In the genomic region with DNA sequence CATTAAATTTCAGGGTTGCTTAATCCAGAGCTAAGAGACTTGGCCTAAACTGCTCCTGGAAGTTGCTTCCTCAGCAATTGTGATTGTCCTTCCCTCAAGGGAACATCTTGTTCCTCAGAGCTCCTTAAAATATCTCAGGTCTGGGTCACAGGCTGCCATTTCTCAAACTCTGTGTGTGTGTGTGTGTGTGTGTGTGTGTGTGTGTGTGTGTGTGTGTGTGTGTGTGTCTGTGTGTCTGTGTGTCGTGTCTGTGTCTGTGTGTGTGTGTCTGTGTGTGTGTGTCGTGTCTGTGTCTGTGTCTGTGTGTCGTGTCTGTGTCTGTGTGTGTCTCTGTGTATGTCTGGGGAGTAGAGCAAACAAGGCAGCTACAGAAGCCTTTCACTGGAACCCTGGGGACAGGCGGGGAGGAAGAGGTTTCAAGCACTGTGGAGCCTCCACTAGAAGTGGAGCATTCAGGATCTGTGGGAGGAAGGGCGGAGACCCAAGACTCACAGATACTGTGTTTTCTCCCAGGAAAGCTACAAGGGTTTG, we compare ENCODE assay signal across 8 mouse cellular contexts. TPM values are rescaled to one million over a fixed set of nuclear protein-coding genes. Genes with fewer than 3 reads are reported as not detected.
DNase-seq lines count a peak whose midpoint lies in the region; ATAC-seq and TF ChIP-seq lines count a peak whose summit lies in the region.

No protein-coding gene starts in this region.

- H3K4me1 ChIP-seq in kidney, postnatal 0 days (replicated peaks; ENCODE audit: insufficient read depth, low read length), result peaks cover 13% of the 10 kb centered on the region

- no peak for DNase-seq in left cerebral cortex, adult 2 months (ENCODE audit: extremely low spot score in 1 of 2, low spot score in 2 of 2)
- no peak for DNase-seq in left cerebral cortex, adult 11 months (ENCODE audit: low spot score)
- DNase-seq in heart, adult 8-10 months (ENCODE audit: low spot score), result peak; percentile 79
- peak; percentile 62 for DNase-seq in kidney, postnatal 0 days (ENCODE audit: low spot score)
- peak; percentile 64 for DNase-seq in skeletal muscle tissue, adult 2 months (ENCODE audit: low read depth, low spot score)
- no peak for DNase-seq in thymus, postnatal 14 days
- no peak for DNase-seq in Muller cell, postnatal 12 days (ENCODE audit: inconsistent ontology term)
- no peak for DNase-seq in urinary bladder, adult 18-20 months (ENCODE audit: low spot score in 2 of 2)

- peak overlapping the region; percentile 81 for H3K27ac ChIP-seq in left cerebral cortex, adult 2 months
- H3K27ac ChIP-seq in kidney, postnatal 0 days, result peak overlapping the region; percentile 72

- 0 out of 2 replicates have a peak, but pooled peaks cover 9% of the 10 kb centered on the region for H3K36me3 ChIP-seq in kidney, postnatal 0 days (ENCODE audit: insufficient read depth, low read length)

- no peak overlapping the region for H3K9ac ChIP-seq in kidney, postnatal 0 days (ENCODE audit: low read depth, low read length)

- intact Hi-C loops in left cerebral cortex, adult 2 months (cut with DNase I), result loop anchor here (2.0 kb wide), 1 partner anchor 70 kb away; no protein-coding TSS in a partner anchor

- no peak for ATAC-seq in kidney, postnatal 0 days (replicated peaks; ENCODE audit: low FRiP score, low read depth)

- H3K4me3 ChIP-seq in left cerebral cortex, adult 2 months, result no peak overlapping the region
- no peak overlapping the region for H3K4me3 ChIP-seq in kidney, postnatal 0 days (replicated peaks; ENCODE audit: low read depth, low read length)

- H3K4me2 ChIP-seq in kidney, postnatal 0 days (ENCODE audit: low read length), result no peak overlapping the region

- no peak for TF ChIP-seq CTCF in left cerebral cortex, adult 2 months (IDR thresholded peaks at IDR 0.05)
- no peak for TF ChIP-seq CTCF in kidney, postnatal 0 days (IDR thresholded peaks at IDR 0.05; ENCODE audit: low read depth)

- WGBS in kidney, postnatal 0 days, result 48% methylated on average over 5 of the region's 5 CpGs

- H3K9me3 ChIP-seq in kidney, postnatal 0 days (replicated peaks; ENCODE audit: low read length), result no peaks in the 10 kb centered on the region

- H3K27me3 ChIP-seq in kidney, postnatal 0 days (ENCODE audit: insufficient read depth, low read length), result no peaks in the 10 kb centered on the region

RNA-seq across cellular contexts. Expression of a gene that starts 47.9 kb away (rescaled TPM):
- 10 to 100 TPM; 29.6 to 35.1 TPM for total RNA-seq in left cerebral cortex, adult 2 months (2021)
- total RNA-seq in heart, adult 8-10 months (2022), result 1 to 10 TPM; 4.4 to 5.3 (median 4.5) TPM
- 8.9 and 9.8 TPM in 2 replicates for polyA plus RNA-seq in kidney, postnatal 0 days (2015; fragmentation: Nextera tagmentation; extraction: Ambion mirVana)

RNA-seq across cellular contexts. Expression of a gene that starts 59.5 kb away (rescaled TPM):
- total RNA-seq in left cerebral cortex, adult 2 months (2021), result 10 to 100 TPM; 60.5 to 65.4 TPM
- total RNA-seq in heart, adult 8-10 months (2022), result 10 to 100 TPM; 37.2 to 41.3 (median 39.1) TPM
- 27.4 and 31.1 TPM in 2 replicates for polyA plus RNA-seq in kidney, postnatal 0 days (2015; fragmentation: Nextera tagmentation; extraction: Ambion mirVana)

Comparison
In these comparisons a context has a peak if more than half of its experiments do, and no peak if none do; other contexts are left out.
1. DNase-seq: peak in heart, adult 8-10 months (single experiment), kidney, postnatal 0 days (single experiment) and skeletal muscle tissue, adult 2 months (single experiment); none in left cerebral cortex, adult 2 months (0 of 2), left cerebral cortex, adult 11 months (single experiment), thymus, postnatal 14 days (single experiment), Muller cell, postnatal 12 days (single experiment) and urinary bladder, adult 18-20 months (0 of 2).
2. RNA of a gene that starts 47.9 kb away (total RNA-seq): 29.6 to 35.1 TPM in left cerebral cortex, adult 2 months; 4.4 to 5.3 TPM in heart, adult 8-10 months; every median in the first group is over 4 times any median in the second.